Mouse (Mus musculus) limb, embryonic 11.5 days (tissue): ENCODE data around the gene Atp5l. TPM values are rescaled to one million over a fixed set of nuclear protein-coding genes. Genes with fewer than 3 reads are reported as not detected.

Experiments used
- ATAC-seq: fragments of 200-750 bp; cut with Nextera tagmentation; 2 replicates; pipeline ENCODE4 v1.8.0; 2017; ENCODE audit warnings: low read depth; ENCODE audit not compliant: insufficient number of reproducible peaks, low FRiP score, low TSS enrichment
- DNase-seq: peaks from one replicate; pipeline ENCODE4 v3.0.0-alpha.2; 2015; ENCODE audit warnings: low spot score
- H3K27ac ChIP-seq: fragments of 300-500 bp; sonication (generic); replicated peaks from 2 replicates; pipeline ENCODE4 v1.5.1; 2014; ENCODE audit warnings: low read depth, mild to moderate bottlenecking, low read length
- H3K27me3 ChIP-seq: fragments of 300-500 bp; sonication (generic); 2 replicates; pipeline ENCODE4 v1.6.1; 2014; ENCODE audit warnings: mild to moderate bottlenecking, low read length, mixed read lengths; ENCODE audit not compliant: control insufficient read depth, insufficient read depth
- H3K36me3 ChIP-seq: fragments of 300-500 bp; sonication (generic); 2 replicates; pipeline ENCODE4 v1.6.1; 2014; ENCODE audit warnings: mild to moderate bottlenecking, low read length, moderate library complexity, mixed read lengths; ENCODE audit not compliant: control insufficient read depth, insufficient read depth
- H3K4me1 ChIP-seq: fragments of 300-500 bp; sonication (generic); 2 replicates; pipeline ENCODE4 v1.6.1; 2014; ENCODE audit warnings: low read length, mixed read lengths; ENCODE audit not compliant: control insufficient read depth, insufficient read depth
- H3K4me2 ChIP-seq: fragments of 300-500 bp; sonication (generic); 2 replicates; pipeline ENCODE4 v1.6.1; 2014; ENCODE audit warnings: low read depth, mild to moderate bottlenecking, moderate library complexity; ENCODE audit not compliant: severe bottlenecking
- H3K4me3 ChIP-seq: fragments of 300-500 bp; sonication (generic); 2 replicates; pipeline ENCODE4 v1.5.1; 2014; ENCODE audit warnings: low read depth, low read length
- H3K9ac ChIP-seq: fragments of 300-500 bp; sonication (generic); 2 replicates; pipeline ENCODE4 v1.6.1; 2014; ENCODE audit warnings: mild to moderate bottlenecking, low read length
- H3K9me3 ChIP-seq: fragments of 300-500 bp; sonication (generic); 2 replicates; pipeline ENCODE4 v1.6.1; 2016; ENCODE audit warnings: low read length; ENCODE audit not compliant: control insufficient read depth
- WGBS: fragments of 180-500 bp; shearing (Covaris S2); extraction: QIAGEN DNeasy Blood & Tissue Kit; methylation state at CpG from one replicate; pipeline ENCODE4 v1.1.7; 2014; 5-methylcytosine and 5-hydroxymethylcytosine counted together
- polyA plus RNA-seq: library from polyadenylated mRNA; unstranded; fragments of >200 nt; fragmentation: Nextera tagmentation; extraction: Ambion mirVana; gene quantifications from 2 replicates; pipeline ENCODE4 v1.2.1, GENCODE M21; 2014

Atp5l gene
- polyA plus RNA-seq, 1 experiment from 2014 or later, result 614 TPM

- 29% methylated on average over 9 of the region's 9 CpGs for WGBS
- Histone ChIP-seq H3K9ac (no peak overlapping the region; the same call in 1 of the 2 replicates), H3K4me1 (peaks cover 14% of the 10 kb centered on the region), H3K4me3 (peak overlapping the region; percentile 99), H3K36me3 (no peaks in the 10 kb centered on the region), H3K4me2 (peak overlapping the region; percentile 77), H3K9me3 (no peaks in the 10 kb centered on the region), H3K27me3 (no peaks in the 10 kb centered on the region), H3K27ac (no peak overlapping the region)
- ATAC-seq (no peak), DNase-seq (no peak)
Observed at GRCm38 (mm10) chr9:44878776-44879500, 41.6 kb downstream of the Atp5l start.

GRCm38 (mm10) chr9:44877686-44878085, 42.9 kb downstream of the Atp5l start:
- DNase-seq (no peak), ATAC-seq (no peak)
- H3K9ac ChIP-seq, result no peak overlapping the region
- 91% methylated on average over 7 of the region's 7 CpGs for WGBS
- H3K4me2 ChIP-seq, result no peak overlapping the region
- no peak overlapping the region for H3K27ac ChIP-seq
- no peaks in the 10 kb centered on the region for H3K36me3 ChIP-seq
- peaks cover 13% of the 10 kb centered on the region for H3K4me1 ChIP-seq
- H3K4me3 ChIP-seq, result no peak overlapping the region
- H3K27me3 ChIP-seq, result no peaks in the 10 kb centered on the region
- no peaks in the 10 kb centered on the region for H3K9me3 ChIP-seq

GRCm38 (mm10) chr9:44875476-44875875, 45.1 kb downstream of the Atp5l start:
- Histone ChIP-seq H3K4me2 (no peak overlapping the region), H3K27ac (no peak overlapping the region), H3K4me1 (peaks cover 13% of the 10 kb centered on the region), H3K36me3 (no peaks in the 10 kb centered on the region; the same call in 1 of the 2 replicates), H3K9me3 (no peaks in the 10 kb centered on the region), H3K27me3 (no peaks in the 10 kb centered on the region), H3K9ac (no peak overlapping the region), H3K4me3 (no peak overlapping the region)
- no peak for DNase-seq
- WGBS, result 68% methylated on average over 7 of the region's 7 CpGs
- ATAC-seq, result no peak

- Histone ChIP-seq H3K36me3 (no peaks in the 10 kb centered on the region; the same call in 1 of the 2 replicates), H3K27ac (no peak overlapping the region), H3K9ac (no peak overlapping the region), H3K4me3 (no peak overlapping the region), H3K4me1 (peaks cover 7% of the 10 kb centered on the region), H3K27me3 (no peaks in the 10 kb centered on the region), H3K4me2 (no peak overlapping the region), H3K9me3 (no peaks in the 10 kb centered on the region)
- DNase-seq, result no peak
- no peak for ATAC-seq
Observed at GRCm38 (mm10) chr9:44874198-44874597, 46.3 kb downstream of the Atp5l start.

- peaks cover 7% of the 10 kb centered on the region for H3K4me1 ChIP-seq
- H3K27me3 ChIP-seq, result no peaks in the 10 kb centered on the region
- H3K36me3 ChIP-seq, result no peaks in the 10 kb centered on the region; the same call in 1 of the 2 replicates
- no peak overlapping the region for H3K9ac ChIP-seq
- DNase-seq (no peak), ATAC-seq (no peak)
- no peak overlapping the region for H3K4me3 ChIP-seq
- no peak overlapping the region for H3K27ac ChIP-seq
- no peaks in the 10 kb centered on the region for H3K9me3 ChIP-seq
- WGBS, result 59% methylated on average over 5 of the region's 5 CpGs
- H3K4me2 ChIP-seq, result no peak overlapping the region
Observed at GRCm38 (mm10) chr9:44873665-44874064, 46.9 kb downstream of the Atp5l start.

- DNase-seq, result no peak
- H3K4me1 ChIP-seq, result peaks cover 2% of the 10 kb centered on the region; the same call in 1 of the 2 replicates
- no peaks in the 10 kb centered on the region for H3K9me3 ChIP-seq
- no peak for ATAC-seq
- 81% methylated on average over 13 of the region's 13 CpGs for WGBS
- H3K27me3 ChIP-seq, result no peaks in the 10 kb centered on the region
- H3K4me2 ChIP-seq, result no peak overlapping the region
- no peak overlapping the region for H3K27ac ChIP-seq
- H3K4me3 ChIP-seq, result no peak overlapping the region
- H3K36me3 ChIP-seq, result peaks cover 14% of the 10 kb centered on the region
- H3K9ac ChIP-seq, result no peak overlapping the region
Observed at GRCm38 (mm10) chr9:44868336-44869094, 52.0 kb downstream of the Atp5l start.

- DNase-seq (no peak), ATAC-seq (no peak)
- Histone ChIP-seq H3K27me3 (no peaks in the 10 kb centered on the region), H3K36me3 (peaks cover 14% of the 10 kb centered on the region), H3K27ac (no peak overlapping the region), H3K9ac (no peak overlapping the region), H3K4me1 (no peaks in the 10 kb centered on the region), H3K4me3 (no peak overlapping the region), H3K9me3 (no peaks in the 10 kb centered on the region), H3K4me2 (no peak overlapping the region)
- 92% methylated on average over 3 of the region's 3 CpGs for WGBS
Observed at GRCm38 (mm10) chr9:44867664-44868063, 52.9 kb downstream of the Atp5l start.

- Histone ChIP-seq H3K9me3 (no peaks in the 10 kb centered on the region), H3K27me3 (no peaks in the 10 kb centered on the region), H3K4me3 (no peak overlapping the region), H3K27ac (no peak overlapping the region), H3K9ac (no peak overlapping the region), H3K4me2 (no peak overlapping the region), H3K36me3 (peaks cover 18% of the 10 kb centered on the region), H3K4me1 (no peaks in the 10 kb centered on the region)
- WGBS, result 83% methylated on average over 9 of the region's 9 CpGs
- DNase-seq, result no peak
- ATAC-seq, result no peak
Observed at GRCm38 (mm10) chr9:44866501-44867240, 53.9 kb downstream of the Atp5l start.
